Mouse (Mus musculus) neural tube, embryonic 14.5 days (tissue): Measurements from ENCODE around the gene Zfp568. TPM values are rescaled to one million over a fixed set of nuclear protein-coding genes. Genes with fewer than 3 reads are reported as not detected.
A peak's percentile ranks its signal among the peaks of the same experiment; 100 is the strongest.
"Not testable (repeated sequence)": the region's sequence is repeated elsewhere in the genome, so short reads cannot be mapped to it uniquely, and the experiment has no call there.

Experiments used
- ATAC-seq: fragments of 200-750 bp; cut with Nextera tagmentation; 2 replicates; pipeline ENCODE4 v1.8.0; 2017; ENCODE audit warnings: low read depth, mild to moderate bottlenecking, moderate TSS enrichment, moderate library complexity
- H3K27ac ChIP-seq: fragments of 300-500 bp; sonication (generic); 2 replicates; pipeline ENCODE4 v1.5.1; 2014; ENCODE audit warnings: low read depth, mild to moderate bottlenecking, control low read depth, low read length, moderate library complexity, mixed read lengths
- H3K27me3 ChIP-seq: fragments of 300-500 bp; sonication (generic); 2 replicates; pipeline ENCODE4 v1.6.1; 2014; ENCODE audit warnings: low read length; ENCODE audit not compliant: control insufficient read depth, insufficient read depth
- H3K36me3 ChIP-seq: fragments of 300-500 bp; sonication (generic); 2 replicates; pipeline ENCODE4 v1.6.1; 2014; ENCODE audit warnings: low read length, mixed read lengths; ENCODE audit not compliant: control insufficient read depth, insufficient read depth
- H3K4me1 ChIP-seq: fragments of 300-500 bp; sonication (generic); 2 replicates; pipeline ENCODE4 v1.6.1; 2014; ENCODE audit warnings: low read length; ENCODE audit not compliant: control insufficient read depth, insufficient read depth
- H3K4me2 ChIP-seq: fragments of 300-500 bp; sonication (generic); 2 replicates; pipeline ENCODE4 v1.6.1; 2014; ENCODE audit warnings: mild to moderate bottlenecking, low read depth, low read length, control low read depth
- H3K4me3 ChIP-seq: fragments of 300-500 bp; sonication (generic); 2 replicates; pipeline ENCODE4 v1.5.1; 2014; ENCODE audit warnings: low read depth, low read length, control low read depth, mixed read lengths
- H3K9ac ChIP-seq: fragments of 300-500 bp; sonication (generic); replicated peaks from 2 replicates; pipeline ENCODE4 v1.6.1; 2014; ENCODE audit warnings: low read depth, mild to moderate bottlenecking, control low read depth, low read length, mixed read lengths
- H3K9me3 ChIP-seq: fragments of 300-500 bp; sonication (generic); 2 replicates; pipeline ENCODE4 v1.6.1; 2016; ENCODE audit warnings: low read length; ENCODE audit not compliant: control insufficient read depth
- WGBS: fragments of 180-500 bp; shearing (Covaris S2); extraction: QIAGEN DNeasy Blood & Tissue Kit; methylation state at CpG from one replicate; pipeline ENCODE4 v1.1.7; 2014; 5-methylcytosine and 5-hydroxymethylcytosine counted together
- polyA plus RNA-seq: library from polyadenylated mRNA; unstranded; fragments of >200 nt; fragmentation: Nextera tagmentation; extraction: Ambion mirVana; gene quantifications from 2 replicates; pipeline ENCODE4 v1.2.1, GENCODE M21; 2014

The Zfp568 gene
- polyA plus RNA-seq, 1 experiment from 2014 or later = 5.5 TPM

GRCm38 (mm10) chr7:29956257-29956656, 27.5 kb upstream of the Zfp568 start:
- no peaks in the 10 kb centered on the region for H3K36me3 ChIP-seq
- no peaks in the 10 kb centered on the region for H3K4me1 ChIP-seq
- no peaks in the 10 kb centered on the region for H3K27me3 ChIP-seq
- H3K9me3 ChIP-seq = no peaks in the 10 kb centered on the region
- ATAC-seq = no peak
- no peak overlapping the region for H3K9ac ChIP-seq
- H3K4me2 ChIP-seq = no peak overlapping the region
- 67% methylated on average over 10 of the region's 10 CpGs for WGBS
- no peak overlapping the region for H3K4me3 ChIP-seq
- no peak overlapping the region for H3K27ac ChIP-seq

GRCm38 (mm10) chr7:29958125-29958724, 25.5 kb upstream of the Zfp568 start:
- Histone ChIP-seq H3K9ac (no peak overlapping the region), H3K4me1 (no peaks in the 10 kb centered on the region), H3K4me3 (no peak overlapping the region), H3K36me3 (no peaks in the 10 kb centered on the region), H3K27ac (no peak overlapping the region), H3K27me3 (no peaks in the 10 kb centered on the region), H3K4me2 (no peak overlapping the region), H3K9me3 (no peaks in the 10 kb centered on the region)
- ATAC-seq = no peak
- 86% methylated on average over 11 of the region's 11 CpGs for WGBS

GRCm38 (mm10) chr7:29959004-29959403, 24.8 kb upstream of the Zfp568 start:
- no peaks in the 10 kb centered on the region for H3K4me1 ChIP-seq
- 67% methylated on average over 3 of the region's 3 CpGs for WGBS
- H3K27me3 ChIP-seq = no peaks in the 10 kb centered on the region
- ATAC-seq = no peak
- no peaks in the 10 kb centered on the region for H3K9me3 ChIP-seq
- H3K9ac ChIP-seq = no peak overlapping the region
- H3K27ac ChIP-seq = no peak overlapping the region
- H3K36me3 ChIP-seq = no peaks in the 10 kb centered on the region
- no peak overlapping the region for H3K4me2 ChIP-seq
- H3K4me3 ChIP-seq = no peak overlapping the region

- not testable (repeated sequence) for H3K4me1 ChIP-seq, H3K9me3 ChIP-seq, H3K4me2 ChIP-seq, ATAC-seq, H3K36me3 ChIP-seq, H3K27me3 ChIP-seq, H3K4me3 ChIP-seq, H3K9ac ChIP-seq, H3K27ac ChIP-seq
- WGBS = 48% methylated on average over 27 of the region's 39 CpGs
Measured at GRCm38 (mm10) chr7:29965115-29965810, 18.5 kb upstream of the Zfp568 start.

GRCm38 (mm10) chr7:29970686-29971085, 13.1 kb upstream of the Zfp568 start:
- Histone ChIP-seq H3K27ac (no peak overlapping the region), H3K4me1 (no peaks in the 10 kb centered on the region), H3K9me3 (no peaks in the 10 kb centered on the region), H3K4me3 (no peak overlapping the region), H3K9ac (no peak overlapping the region), H3K4me2 (no peak overlapping the region), H3K27me3 (no peaks in the 10 kb centered on the region), H3K36me3 (no peaks in the 10 kb centered on the region)
- ATAC-seq = no peak
- WGBS = 89% methylated on average over 9 of the region's 9 CpGs

GRCm38 (mm10) chr7:29980761-29981160, 3.0 kb upstream of the Zfp568 start:
- WGBS = 95% methylated on average over 1 of the region's 1 CpGs
- Histone ChIP-seq H3K9me3 (no peaks in the 10 kb centered on the region), H3K36me3 (no peaks in the 10 kb centered on the region), H3K4me1 (peaks cover 15% of the 10 kb centered on the region; the same call in 1 of the 2 replicates), H3K27ac (no peak overlapping the region), H3K4me3 (no peak overlapping the region), H3K27me3 (no peaks in the 10 kb centered on the region), H3K4me2 (no peak overlapping the region), H3K9ac (no peak overlapping the region)
- ATAC-seq = no peak

GRCm38 (mm10) chr7:29981455-29981854, 2.3 kb upstream of the Zfp568 start:
- H3K9ac ChIP-seq = no peak overlapping the region
- no peak overlapping the region for H3K4me3 ChIP-seq
- no peaks in the 10 kb centered on the region for H3K9me3 ChIP-seq
- ATAC-seq = no peak
- no peak overlapping the region for H3K4me2 ChIP-seq
- H3K4me1 ChIP-seq = peaks cover 15% of the 10 kb centered on the region; the same call in 1 of the 2 replicates
- 52% methylated on average over 5 of the region's 5 CpGs for WGBS
- no peaks in the 10 kb centered on the region for H3K36me3 ChIP-seq
- H3K27ac ChIP-seq = no peak overlapping the region
- H3K27me3 ChIP-seq = no peaks in the 10 kb centered on the region

GRCm38 (mm10) chr7:29981860-29982259, 1.9 kb upstream of the Zfp568 start:
- 95% methylated on average over 3 of the region's 3 CpGs for WGBS
- no peak overlapping the region for H3K27ac ChIP-seq
- H3K4me3 ChIP-seq = no peak overlapping the region
- H3K36me3 ChIP-seq = no peaks in the 10 kb centered on the region
- no peaks in the 10 kb centered on the region for H3K27me3 ChIP-seq
- H3K4me1 ChIP-seq = peaks cover 15% of the 10 kb centered on the region; the same call in 1 of the 2 replicates
- no peak overlapping the region for H3K4me2 ChIP-seq
- no peak overlapping the region for H3K9ac ChIP-seq
- ATAC-seq = no peak
- H3K9me3 ChIP-seq = no peaks in the 10 kb centered on the region

GRCm38 (mm10) chr7:29982341-29982740, 1.4 kb upstream of the Zfp568 start:
- H3K4me2 ChIP-seq = peak overlapping the region; percentile 73; the same call in 1 of the 2 replicates
- H3K4me1 ChIP-seq = peaks cover 15% of the 10 kb centered on the region; the same call in 1 of the 2 replicates
- WGBS = 84% methylated on average over 4 of the region's 4 CpGs
- H3K27me3 ChIP-seq = no peaks in the 10 kb centered on the region
- no peak overlapping the region for H3K4me3 ChIP-seq
- no peak overlapping the region; the same call in 1 of the 2 replicates for H3K9ac ChIP-seq
- H3K27ac ChIP-seq = no peak overlapping the region
- ATAC-seq = no peak
- no peaks in the 10 kb centered on the region for H3K9me3 ChIP-seq
- H3K36me3 ChIP-seq = 0 out of 2 replicates have a peak, but pooled peaks cover 4% of the 10 kb centered on the region
